Mouse (Mus musculus) mammary gland, adult 2 months (tissue): Measurements from ENCODE around the gene AI593442. TPM values are rescaled to one million over a fixed set of nuclear protein-coding genes. Genes with fewer than 3 reads are reported as not detected.

Experiments
- polyA plus RNA-seq: library from polyadenylated mRNA; depleted of rRNA; stranded (reverse); fragments of >200 nt; gene quantifications from 2 replicates; pipeline ENCODE4 v1.2.3, GENCODE M21; 2012; ENCODE audit warnings: low replicate concordance; rRNA removed

AI593442 gene
- polyA plus RNA-seq = 0.03 TPM in 1 of 2 replicates, not detected in the other

DNA sequence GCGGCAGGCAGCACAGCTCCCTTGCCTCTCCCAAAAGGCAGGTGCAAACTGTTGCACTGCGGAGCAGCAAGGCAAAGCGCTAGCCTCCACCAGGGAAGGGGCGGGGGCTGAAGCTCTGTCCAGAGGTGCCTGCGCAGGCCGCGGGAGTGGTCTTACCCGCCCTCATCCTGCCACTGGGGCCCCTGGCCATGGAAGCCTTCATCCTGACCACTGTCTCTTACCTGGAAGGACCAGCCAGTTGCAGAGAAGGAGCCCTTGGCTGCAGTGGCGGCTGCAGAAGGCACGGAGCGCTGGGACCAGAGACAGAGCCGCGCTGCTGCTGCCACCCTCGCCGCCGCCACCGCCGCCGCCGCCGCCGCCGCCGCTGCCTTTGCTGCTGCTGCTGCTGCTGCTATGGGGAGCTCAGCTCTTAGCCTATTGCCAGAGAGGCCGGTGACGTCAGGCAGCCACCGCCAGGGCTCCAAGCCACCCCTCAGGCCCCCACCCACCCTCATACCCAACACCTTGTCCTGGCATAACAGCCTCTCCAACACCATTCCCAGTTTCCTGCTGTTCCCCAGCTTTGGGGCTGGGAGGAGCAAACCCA, at the start of gene AI593442:
Gene AI593442 (minus strand): TSS at position 419 of the 586 bp plus-strand sequence.

